Mouse (Mus musculus) heart, postnatal 0 days (tissue): ENCODE data around the gene Ctdsp1.

Experiments
- CTCF ChIP-seq: IDR thresholded peaks from 2 replicates; pipeline ENCODE4 v1.5.1; 2016; ENCODE audit warnings: antibody characterized with exemption, control low read depth, low read depth
- EP300 ChIP-seq: IDR thresholded peaks from 2 replicates; pipeline ENCODE4 v1.6.1; 2016; ENCODE audit warnings: antibody characterized with exemption, low read depth

- no peak for TF ChIP-seq CTCF
- no peak for TF ChIP-seq EP300
Measured at GRCm38 (mm10) chr1:74411753-74412325, 20.5 kb downstream of the Ctdsp1 start.
